Mouse (Mus musculus) gastrocnemius, postnatal 10 days (tissue): Measurements from ENCODE around the gene Sgsm2. TPM values are rescaled to one million over a fixed set of nuclear protein-coding genes. Genes with fewer than 3 reads are reported as not detected.

Experiments
- DNase-seq: peaks from one replicate; pipeline ENCODE4 v3.0.0; 2021; ENCODE audit warnings: mixed read lengths
- long read RNA-seq, 2 experiments: library from polyadenylated mRNA; stranded (forward); transcript quantifications; one replicate each; pipeline ENCODE4 v2.0.0; 2021
- total RNA-seq, 2 experiments: library from RNA; stranded (reverse); gene quantifications; 2 replicates each; pipeline ENCODE4 v1.2.3; 2021

Sgsm2 gene
- 1 to 10 TPM; 4.6 to 6.9 TPM for total RNA-seq
- long read RNA-seq, experiment 1, partial matches to known transcripts = 0 of 4 reads
- long read RNA-seq, experiment 1, other reads (novel, unspliced or antisense) = 4 of 4 reads
- long read RNA-seq, experiment 2, full-length matches to known transcripts = 2 of 4 reads
- long read RNA-seq, experiment 2, partial matches to known transcripts = 2 of 4 reads
- long read RNA-seq, experiment 2, other reads (novel, unspliced or antisense) = 0 of 4 reads

GRCm38 (mm10) chr11:74896901-74897677 lies at the start of gene Sgsm2:
TSS of gene Sgsm2 (minus strand) at chr11:74897060.
- peak; percentile 71 for DNase-seq

- no peak for DNase-seq
Observed at GRCm38 (mm10) chr11:74946348-74946747, 49.5 kb upstream of the Sgsm2 start.

- no peak for DNase-seq
Observed at GRCm38 (mm10) chr11:74930391-74930790, 33.5 kb upstream of the Sgsm2 start.

GRCm38 (mm10) chr11:74929111-74929510 lies 32.3 kb upstream of the Sgsm2 start:
- DNase-seq = no peak

GRCm38 (mm10) chr11:74927236-74927725 lies 30.4 kb upstream of the Sgsm2 start:
- DNase-seq = no peak

- peak; percentile 9 for DNase-seq
Observed at GRCm38 (mm10) chr11:74926388-74927005, 29.6 kb upstream of the Sgsm2 start.

- DNase-seq = peak; percentile 93
Observed at GRCm38 (mm10) chr11:74925577-74926387, 28.9 kb upstream of the Sgsm2 start, which contains the start of the genes Smg6 and Srr. TSS of gene Smg6 (plus strand) at chr11:74925823. TSS of gene Srr (minus strand) at chr11:74925948.

- peak; percentile 11 for DNase-seq
Observed at GRCm38 (mm10) chr11:74924149-74924548, 27.3 kb upstream of the Sgsm2 start.

- no peak for DNase-seq
Observed at GRCm38 (mm10) chr11:74919249-74919648, 22.4 kb upstream of the Sgsm2 start.

GRCm38 (mm10) chr11:74912492-74912891 lies 15.6 kb upstream of the Sgsm2 start:
- no peak for DNase-seq

GRCm38 (mm10) chr11:74909978-74910377 lies 13.1 kb upstream of the Sgsm2 start:
- DNase-seq = no peak

- no peak for DNase-seq
Observed at GRCm38 (mm10) chr11:74908618-74909399, 11.9 kb upstream of the Sgsm2 start.

- no peak for DNase-seq
Observed at GRCm38 (mm10) chr11:74907850-74908249, 11.0 kb upstream of the Sgsm2 start.

GRCm38 (mm10) chr11:74902416-74902815 lies 5.6 kb upstream of the Sgsm2 start:
- DNase-seq = no peak

- DNase-seq = no peak
Observed at GRCm38 (mm10) chr11:74901555-74901954, 4.7 kb upstream of the Sgsm2 start.

GRCm38 (mm10) chr11:74898517-74898827 lies 1.6 kb upstream of the Sgsm2 start:
- DNase-seq = no peak

- peak; percentile 88 for DNase-seq
Observed at GRCm38 (mm10) chr11:74897678-74898516, 1.0 kb upstream of the Sgsm2 start, which contains the start of gene Tsr1. TSS of gene Tsr1 (plus strand) at chr11:74898071.

- peak; percentile 50 for DNase-seq
Observed at GRCm38 (mm10) chr11:74895980-74896900, 620 bp downstream of the Sgsm2 start.

- no peak for DNase-seq
Observed at GRCm38 (mm10) chr11:74894619-74895018, 2.2 kb downstream of the Sgsm2 start.
